Mouse (Mus musculus) heart, embryonic 10.5 days (tissue): ENCODE measurements at regions not wholly inside any gene's neighbourhood (a gene's known extent, or its start where the extent isn't known, plus 50 kb on each side); places are given as distances from the start of the nearest gene placed in this dataset.

Experiments
- DNase-seq: peaks from one replicate; pipeline ENCODE4 v3.0.0-alpha.2; 2017; ENCODE audit warnings: low spot score
- H3K27ac ChIP-seq: fragments of 300-500 bp; sonication (generic); 2 replicates; pipeline ENCODE4 v1.5.1; 2016; ENCODE audit warnings: mild to moderate bottlenecking
- H3K27me3 ChIP-seq: fragments of 300-500 bp; sonication (generic); 2 replicates; pipeline ENCODE4 v1.6.1; 2016; ENCODE audit warnings: mild to moderate bottlenecking; ENCODE audit not compliant: poor library complexity, insufficient read depth, severe bottlenecking
- H3K36me3 ChIP-seq: fragments of 300-500 bp; sonication (generic); 2 replicates; pipeline ENCODE4 v1.6.1; 2016; ENCODE audit warnings: mild to moderate bottlenecking, moderate library complexity
- H3K4me1 ChIP-seq: fragments of 300-500 bp; sonication (generic); 2 replicates; pipeline ENCODE4 v1.6.1; 2016; ENCODE audit warnings: mild to moderate bottlenecking
- H3K4me3 ChIP-seq: fragments of 300-500 bp; sonication (generic); 2 replicates; pipeline ENCODE4 v1.5.1; 2016; ENCODE audit warnings: mild to moderate bottlenecking, moderate library complexity
- H3K9me3 ChIP-seq: fragments of 300-500 bp; sonication (generic); 2 replicates; pipeline ENCODE4 v1.6.1; 2016; ENCODE audit warnings: mild to moderate bottlenecking, moderate library complexity
- WGBS: fragments of 180-500 bp; shearing (Covaris S2); methylation state at CpG from one replicate; pipeline ENCODE4 v1.1.7; 2016; 5-methylcytosine and 5-hydroxymethylcytosine counted together

DNA sequence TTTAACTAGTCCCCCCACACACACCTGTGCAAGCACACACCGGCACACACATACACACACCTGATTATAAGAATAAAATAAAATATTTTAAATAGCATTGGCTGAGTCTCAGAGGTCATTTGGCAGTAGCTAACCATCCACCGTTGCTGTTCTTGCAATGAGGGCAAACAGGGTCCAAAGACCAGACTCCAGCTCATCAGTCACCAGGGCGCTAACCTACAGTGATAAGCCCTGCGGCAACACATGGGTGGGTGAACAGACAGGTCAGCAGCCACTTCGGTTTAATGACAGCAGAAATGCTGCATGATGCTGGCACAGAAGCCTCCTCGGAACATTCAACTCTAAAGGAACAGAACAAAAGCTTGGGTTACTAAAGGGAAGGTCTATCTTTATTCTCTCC lies 54.9 kb downstream of the Tas2r134 start:
- WGBS, result 52% methylated on average over 6 of the region's 6 CpGs
- DNase-seq, result no peak
- no peak overlapping the region for H3K27ac ChIP-seq
- no peaks in the 10 kb centered on the region for H3K36me3 ChIP-seq
- peaks cover 18% of the 10 kb centered on the region for H3K4me1 ChIP-seq
- no peak overlapping the region for H3K4me3 ChIP-seq
- no peaks in the 10 kb centered on the region for H3K9me3 ChIP-seq
- H3K27me3 ChIP-seq, result no peaks in the 10 kb centered on the region

DNA sequence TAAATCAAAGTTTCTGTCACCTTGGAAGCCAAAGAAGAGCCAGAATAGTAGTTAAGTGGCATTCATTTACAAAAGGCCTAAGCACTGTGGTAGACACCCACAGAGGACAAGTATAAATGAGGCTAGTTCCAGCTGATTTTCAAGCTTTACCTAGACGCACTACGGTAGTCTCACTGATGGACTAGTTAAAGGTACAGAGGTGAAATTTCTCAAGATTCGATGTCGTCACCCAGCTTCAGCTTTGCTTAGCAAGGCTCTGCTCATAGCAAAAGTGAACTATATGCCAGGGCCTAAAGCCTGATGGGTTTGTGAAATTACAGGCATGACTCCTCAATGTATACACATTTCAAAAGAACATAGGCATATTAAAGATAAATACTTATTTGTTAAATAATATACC lies 55.4 kb downstream of the Tas2r134 start:
- no peak overlapping the region for H3K27ac ChIP-seq

DNA sequence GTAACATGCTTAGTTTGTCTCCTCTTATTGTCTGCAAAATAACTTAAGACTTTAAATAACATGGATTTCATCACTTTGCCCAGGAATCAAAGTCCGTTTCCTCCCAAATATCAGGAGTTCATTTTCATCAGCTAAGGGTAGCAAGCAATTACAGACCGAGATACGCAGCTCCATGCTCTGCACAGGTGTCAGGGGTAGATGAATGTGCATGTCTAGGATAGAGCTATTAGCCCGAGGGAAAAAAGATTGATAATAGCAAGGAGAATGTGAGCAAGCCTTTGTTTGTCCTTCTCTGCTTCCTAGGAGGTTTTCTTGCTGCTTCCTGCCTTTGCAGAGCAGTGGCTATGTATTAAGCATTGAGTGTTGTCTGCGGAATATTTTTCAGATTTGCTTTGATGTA lies 77.8 kb downstream of the Tas2r134 start:
- no peaks in the 10 kb centered on the region for H3K27me3 ChIP-seq
- no peaks in the 10 kb centered on the region for H3K9me3 ChIP-seq
- no peak overlapping the region for H3K4me3 ChIP-seq
- no peaks in the 10 kb centered on the region for H3K36me3 ChIP-seq
- peaks cover 10% of the 10 kb centered on the region; the same call in 1 of the 2 replicates for H3K4me1 ChIP-seq
- WGBS, result 74% methylated on average over 5 of the region's 5 CpGs
- no peak for DNase-seq
- H3K27ac ChIP-seq, result no peak overlapping the region

More for the DNA sequence above, 55.4 kb downstream of the Tas2r134 start:
- no peak for DNase-seq
- no peaks in the 10 kb centered on the region for H3K27me3 ChIP-seq
- 80% methylated on average over 4 of the region's 4 CpGs for WGBS
- peaks cover 19% of the 10 kb centered on the region for H3K4me1 ChIP-seq
- H3K36me3 ChIP-seq, result no peaks in the 10 kb centered on the region
- no peaks in the 10 kb centered on the region for H3K9me3 ChIP-seq
- H3K4me3 ChIP-seq, result no peak overlapping the region

DNA sequence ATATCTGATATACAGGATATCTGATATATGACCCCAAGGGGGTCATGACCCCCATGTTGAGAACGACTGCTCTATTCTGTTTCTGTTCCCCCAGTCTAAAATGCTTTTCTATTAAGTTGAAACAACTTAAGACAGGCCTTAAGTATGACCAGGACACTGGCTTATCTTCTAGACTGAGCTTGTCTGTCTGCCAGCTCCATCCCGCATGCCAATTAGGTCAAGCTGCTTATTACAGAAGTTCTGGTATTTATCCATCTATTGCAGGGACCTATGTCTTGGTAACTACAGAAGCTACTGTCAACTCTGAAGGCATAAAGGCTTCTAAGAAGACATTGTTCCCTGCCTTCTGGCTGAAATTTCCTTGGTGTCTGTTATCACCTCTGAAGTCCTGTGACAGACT lies 81.4 kb downstream of the Tas2r134 start:
- H3K9me3 ChIP-seq, result no peaks in the 10 kb centered on the region
- H3K27ac ChIP-seq, result no peak overlapping the region
- no peak for DNase-seq
- no peak overlapping the region for H3K4me3 ChIP-seq
- peaks cover 10% of the 10 kb centered on the region; the same call in 1 of the 2 replicates for H3K4me1 ChIP-seq
- H3K36me3 ChIP-seq, result no peaks in the 10 kb centered on the region
- 75% methylated on average over 2 of the region's 2 CpGs for WGBS
- H3K27me3 ChIP-seq, result no peaks in the 10 kb centered on the region

DNA sequence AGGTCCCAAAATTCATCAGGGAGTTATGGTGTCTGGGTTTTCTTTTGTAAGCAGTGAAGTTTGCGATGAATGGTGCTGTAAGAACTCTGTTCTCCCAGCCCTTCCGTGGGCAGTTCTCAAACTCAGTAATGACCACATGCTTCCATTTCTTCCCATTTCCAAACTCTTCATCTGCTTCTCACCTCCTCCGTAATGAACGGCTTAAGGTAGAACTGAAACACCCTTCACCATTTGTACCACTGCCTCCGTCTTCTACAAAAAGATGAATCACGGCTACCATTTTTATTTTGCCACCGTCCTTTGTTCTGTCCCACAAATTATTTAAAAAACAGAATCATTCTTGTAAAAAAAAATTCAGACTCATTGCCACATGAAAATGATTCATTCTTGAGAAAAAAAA lies 85.3 kb downstream of the Tas2r134 start:
- 91% methylated on average over 7 of the region's 7 CpGs for WGBS
- Histone ChIP-seq H3K4me1 (no peaks in the 10 kb centered on the region), H3K9me3 (no peaks in the 10 kb centered on the region), H3K36me3 (no peaks in the 10 kb centered on the region), H3K27me3 (no peaks in the 10 kb centered on the region), H3K4me3 (no peak overlapping the region), H3K27ac (no peak overlapping the region)
- no peak for DNase-seq

DNA sequence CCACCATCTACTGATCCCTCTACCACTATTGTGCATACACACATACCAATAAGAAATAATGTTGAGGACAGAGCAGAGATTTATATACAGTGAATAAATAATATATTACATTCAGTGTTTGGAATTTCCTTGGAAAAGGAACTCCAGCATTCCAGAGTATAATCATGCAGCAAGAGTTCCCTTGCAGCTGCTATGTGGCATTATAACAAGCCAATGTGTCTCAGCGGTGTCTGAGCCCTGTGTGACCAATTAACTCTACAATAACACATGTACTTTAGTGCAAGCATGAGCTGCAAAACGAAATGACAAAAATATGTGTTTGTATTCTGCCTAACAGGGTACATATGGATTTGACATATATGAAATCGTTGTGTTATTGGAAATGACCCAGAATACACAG lies 103.5 kb downstream of the Tas2r134 start:
- H3K4me3 ChIP-seq, result no peak overlapping the region
- no peaks in the 10 kb centered on the region for H3K9me3 ChIP-seq
- H3K36me3 ChIP-seq, result no peaks in the 10 kb centered on the region
- H3K27me3 ChIP-seq, result no peaks in the 10 kb centered on the region
- H3K4me1 ChIP-seq, result peaks cover 11% of the 10 kb centered on the region
- DNase-seq, result no peak
- H3K27ac ChIP-seq, result no peak overlapping the region
- WGBS, result 71% methylated on average over 3 of the region's 3 CpGs

DNA sequence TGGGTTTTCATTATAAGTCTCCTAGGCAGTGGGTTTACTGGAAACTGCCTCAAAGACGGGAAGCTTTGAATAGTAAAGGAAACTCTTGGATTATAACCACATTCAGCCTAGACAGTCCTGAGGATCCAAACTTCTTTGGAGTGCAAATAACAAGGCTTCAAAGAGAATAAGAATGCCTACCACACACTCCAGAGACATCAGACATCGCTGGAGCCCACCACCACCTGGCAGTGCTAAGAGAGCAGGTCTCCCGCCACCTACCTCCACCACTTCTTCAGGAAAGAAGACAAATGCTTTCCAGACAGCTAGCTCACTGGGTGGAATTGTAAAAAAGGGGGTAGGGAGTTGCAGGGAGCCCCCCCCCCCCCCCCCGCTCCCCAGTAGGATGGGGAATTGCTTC lies 104.4 kb downstream of the Tas2r134 start:
- Histone ChIP-seq H3K27ac (peak overlapping the region; percentile 47; the same call in 1 of the 2 replicates), H3K27me3 (no peaks in the 10 kb centered on the region), H3K4me1 (peaks cover 11% of the 10 kb centered on the region), H3K9me3 (no peaks in the 10 kb centered on the region), H3K4me3 (no peak overlapping the region), H3K36me3 (no peaks in the 10 kb centered on the region)
- no peak for DNase-seq
- 49% methylated on average over 4 of the region's 4 CpGs for WGBS

DNA sequence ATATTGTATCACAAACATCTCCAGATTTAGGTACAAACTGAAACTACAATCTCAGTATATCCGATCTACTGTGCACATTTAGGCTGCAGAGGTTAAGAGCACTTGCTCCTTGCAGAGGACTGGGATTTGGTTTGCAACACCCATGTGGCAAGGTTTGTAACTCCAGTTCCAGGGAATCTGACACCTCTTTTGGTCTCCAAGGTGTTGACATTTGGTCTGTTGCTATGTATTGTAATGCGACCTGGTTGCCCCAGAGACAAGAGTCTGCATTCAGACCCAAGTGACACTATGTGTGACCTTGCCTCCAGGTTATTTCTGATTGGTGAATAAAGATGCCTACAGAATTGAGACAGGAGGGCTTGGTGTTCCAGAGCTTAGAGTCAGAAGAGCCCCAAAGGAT lies 105.0 kb downstream of the Tas2r134 start:
- Histone ChIP-seq H3K9me3 (no peaks in the 10 kb centered on the region), H3K4me1 (peaks cover 11% of the 10 kb centered on the region), H3K4me3 (no peak overlapping the region), H3K27me3 (no peaks in the 10 kb centered on the region), H3K27ac (peak overlapping the region; percentile 47), H3K36me3 (no peaks in the 10 kb centered on the region)
- 29% methylated on average over 2 of the region's 2 CpGs for WGBS
- DNase-seq, result peak; percentile 75

DNA sequence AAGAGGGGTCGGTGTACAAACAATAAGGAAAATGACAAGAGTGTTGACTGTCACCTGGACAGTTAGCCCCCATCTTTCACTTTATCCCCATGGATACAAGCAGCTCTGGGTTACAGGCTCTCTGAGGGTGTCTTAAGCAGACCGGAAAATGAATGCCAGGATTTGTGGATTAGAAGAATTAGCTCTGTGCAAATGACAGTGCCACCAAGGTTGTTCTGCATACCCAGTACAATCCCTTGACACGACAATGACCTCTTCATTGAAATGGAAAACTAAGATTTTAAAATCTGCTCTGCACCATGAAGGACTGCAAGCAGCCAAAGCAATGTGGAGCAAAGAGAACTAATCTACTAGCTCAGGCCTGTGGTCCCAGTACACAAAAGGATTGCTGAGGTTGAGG lies 105.9 kb downstream of the Tas2r134 start:
- no peaks in the 10 kb centered on the region for H3K36me3 ChIP-seq
- peaks cover 11% of the 10 kb centered on the region for H3K4me1 ChIP-seq
- H3K4me3 ChIP-seq, result no peak overlapping the region
- H3K27me3 ChIP-seq, result no peaks in the 10 kb centered on the region
- H3K9me3 ChIP-seq, result no peaks in the 10 kb centered on the region
- DNase-seq, result peak; percentile 20
- H3K27ac ChIP-seq, result 0 out of 2 replicates have a peak overlapping the region, but pooled peaks have one; percentile 8
- 74% methylated on average over 3 of the region's 3 CpGs for WGBS

DNA sequence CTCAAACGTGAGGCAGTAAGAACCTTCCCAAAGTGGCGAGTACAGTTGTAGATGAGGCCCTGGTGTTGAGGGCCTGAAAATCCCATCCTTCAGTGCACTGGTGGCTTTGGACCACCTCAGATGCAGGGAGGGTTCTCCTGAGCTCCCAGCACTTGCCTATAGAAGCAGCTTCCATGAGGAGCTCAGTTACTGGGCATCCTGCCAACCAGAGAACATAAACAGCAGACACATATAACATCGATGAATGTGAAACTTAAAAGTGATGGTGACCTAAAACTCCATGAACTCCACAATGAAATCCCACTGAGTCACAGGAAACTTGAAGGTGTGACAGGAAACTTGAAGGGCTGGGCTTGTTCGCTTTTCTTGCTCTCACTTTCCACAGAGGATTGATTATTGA lies 109.1 kb downstream of the Tas2r134 start:
- H3K27me3 ChIP-seq, result no peaks in the 10 kb centered on the region
- WGBS, result 81% methylated on average over 4 of the region's 4 CpGs
- DNase-seq, result no peak
- no peaks in the 10 kb centered on the region for H3K9me3 ChIP-seq
- no peak overlapping the region for H3K27ac ChIP-seq
- H3K4me3 ChIP-seq, result no peak overlapping the region
- H3K4me1 ChIP-seq, result peaks cover 15% of the 10 kb centered on the region
- no peaks in the 10 kb centered on the region for H3K36me3 ChIP-seq

DNA sequence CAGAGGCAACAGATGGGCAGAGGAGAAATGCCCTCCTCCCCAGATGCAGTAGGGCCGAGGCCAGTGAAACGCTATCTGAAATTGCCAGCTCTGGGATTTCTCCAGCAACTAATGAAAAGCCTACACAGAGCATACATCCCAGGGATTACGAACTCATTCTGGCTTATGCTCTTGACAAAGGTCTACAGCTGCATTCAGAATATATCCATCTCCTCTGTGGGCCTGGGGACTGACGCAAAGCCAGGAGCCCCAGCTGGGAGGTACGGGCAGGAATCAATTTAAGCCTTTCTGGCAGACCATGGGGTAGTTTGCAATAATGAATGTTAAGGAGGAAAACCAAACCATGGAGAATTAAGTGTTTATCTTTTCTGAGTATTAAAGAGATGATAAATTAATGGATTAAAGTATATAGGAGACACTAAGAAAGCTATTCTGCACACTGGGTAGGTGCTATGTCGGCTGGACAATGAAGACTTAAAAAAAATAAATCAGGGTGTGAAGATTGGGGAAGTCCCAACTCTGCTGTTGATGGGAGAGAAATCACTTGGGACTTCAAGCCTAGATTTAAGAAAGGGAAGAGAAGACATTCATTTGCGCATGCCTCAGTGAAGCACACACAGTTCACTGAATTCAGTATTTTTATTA lies 120.5 kb downstream of the Tas2r134 start:
- no peaks in the 10 kb centered on the region for H3K9me3 ChIP-seq
- H3K4me3 ChIP-seq, result no peak overlapping the region
- no peaks in the 10 kb centered on the region for H3K27me3 ChIP-seq
- 87% methylated on average over 7 of the region's 7 CpGs for WGBS
- no peak for DNase-seq
- H3K27ac ChIP-seq, result no peak overlapping the region
- no peaks in the 10 kb centered on the region for H3K36me3 ChIP-seq
- no peaks in the 10 kb centered on the region for H3K4me1 ChIP-seq

DNA sequence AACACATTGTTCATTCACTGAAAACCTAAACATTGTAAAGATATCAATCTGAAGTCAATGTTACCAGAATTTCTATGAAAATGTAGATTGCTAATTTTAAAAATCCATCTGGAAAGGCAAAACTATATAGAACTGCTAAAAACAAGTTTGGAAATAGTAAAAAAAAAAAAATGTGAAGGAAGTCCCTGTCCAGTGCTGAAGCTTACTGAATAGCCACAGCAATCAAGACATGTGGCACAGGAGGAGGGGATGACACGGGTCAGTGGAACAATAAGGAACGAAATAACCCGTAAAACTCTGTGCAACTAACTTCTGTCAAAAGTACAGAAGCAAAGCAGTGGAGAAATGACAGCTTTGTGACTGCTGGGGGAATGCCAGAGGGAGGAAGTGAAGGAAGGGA lies 121.9 kb downstream of the Tas2r134 start:
- H3K4me3 ChIP-seq, result no peak overlapping the region
- H3K27me3 ChIP-seq, result no peaks in the 10 kb centered on the region
- 70% methylated on average over 3 of the region's 3 CpGs for WGBS
- H3K36me3 ChIP-seq, result no peaks in the 10 kb centered on the region
- H3K27ac ChIP-seq, result no peak overlapping the region
- no peaks in the 10 kb centered on the region for H3K4me1 ChIP-seq
- no peak for DNase-seq
- H3K9me3 ChIP-seq, result no peaks in the 10 kb centered on the region

DNA sequence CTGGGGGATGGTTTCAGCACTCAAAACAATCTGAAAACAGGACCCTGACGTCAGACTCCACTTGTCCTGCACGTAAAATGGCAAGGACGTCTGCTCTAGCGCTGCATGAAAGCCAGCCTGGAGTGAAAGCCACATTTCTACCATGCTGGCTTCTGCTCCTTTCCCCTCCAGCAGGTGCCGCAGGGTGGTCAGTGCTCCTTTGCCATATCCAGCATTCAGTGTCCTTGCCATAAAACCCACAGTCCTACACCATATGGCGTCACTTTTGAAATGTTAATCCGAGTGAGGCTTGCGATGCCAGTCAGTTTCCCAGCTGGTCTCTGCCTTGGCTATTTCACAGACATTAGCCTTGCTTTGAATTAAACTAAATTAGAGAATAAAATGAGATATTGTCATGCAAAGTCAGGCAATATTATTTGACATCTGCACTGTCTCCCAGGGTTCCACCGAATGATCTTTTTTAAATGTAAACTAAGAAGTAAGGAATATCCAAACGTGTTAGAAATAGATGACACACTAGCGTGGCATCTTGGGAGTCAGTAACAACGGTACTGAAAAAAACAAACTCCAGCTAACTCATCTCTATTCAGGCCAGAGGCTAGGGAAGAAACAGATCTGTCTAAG lies 125.7 kb downstream of the Tas2r134 start:
- Histone ChIP-seq H3K27me3 (no peaks in the 10 kb centered on the region), H3K4me1 (no peaks in the 10 kb centered on the region), H3K27ac (no peak overlapping the region), H3K36me3 (no peaks in the 10 kb centered on the region), H3K4me3 (no peak overlapping the region), H3K9me3 (no peaks in the 10 kb centered on the region)
- DNase-seq, result no peak
- WGBS, result 73% methylated on average over 12 of the region's 12 CpGs
